Mouse (Mus musculus) heart, embryonic 13.5 days (tissue): ENCODE measurements at regions not wholly inside any gene's neighbourhood (a gene's known extent, or its start where the extent isn't known, plus 50 kb on each side); places are given as distances from the start of the nearest gene placed in this dataset.

ENCODE experiments used
- ATAC-seq: fragments of 200-750 bp; cut with Nextera tagmentation; 2 replicates; pipeline ENCODE4 v1.8.0; 2017; ENCODE audit warnings: moderate TSS enrichment; ENCODE audit not compliant: insufficient number of reproducible peaks, low FRiP score, low TSS enrichment; ENCODE audit errors: extremely low read depth
- H3K27ac ChIP-seq: fragments of 300-500 bp; sonication (generic); replicated peaks from 2 replicates; pipeline ENCODE4 v1.5.1; 2015; ENCODE audit warnings: moderate library complexity, mild to moderate bottlenecking, inconsistent platforms
- H3K27me3 ChIP-seq: fragments of 300-500 bp; sonication (generic); replicated peaks from 2 replicates; pipeline ENCODE4 v1.6.1; 2015; ENCODE audit warnings: mild to moderate bottlenecking, inconsistent platforms
- H3K36me3 ChIP-seq: fragments of 300-500 bp; sonication (generic); 2 replicates; pipeline ENCODE4 v1.6.1; 2015; ENCODE audit warnings: mild to moderate bottlenecking, inconsistent platforms
- H3K4me1 ChIP-seq: fragments of 300-500 bp; sonication (generic); 2 replicates; pipeline ENCODE4 v1.6.1; 2015; ENCODE audit warnings: inconsistent platforms
- H3K4me2 ChIP-seq: fragments of 300-500 bp; sonication (generic); 2 replicates; pipeline ENCODE4 v1.6.1; 2015; ENCODE audit warnings: inconsistent platforms, mild to moderate bottlenecking, moderate library complexity
- H3K4me3 ChIP-seq: fragments of 300-500 bp; sonication (generic); 2 replicates; pipeline ENCODE4 v1.5.1; 2015; ENCODE audit warnings: moderate library complexity, mild to moderate bottlenecking, inconsistent platforms
- H3K9ac ChIP-seq: fragments of 300-500 bp; sonication (generic); 2 replicates; pipeline ENCODE4 v1.6.1; 2015; ENCODE audit warnings: inconsistent platforms, mild to moderate bottlenecking, moderate library complexity
- H3K9me3 ChIP-seq: fragments of 300-500 bp; sonication (generic); 2 replicates; pipeline ENCODE4 v1.6.1; 2016; ENCODE audit warnings: inconsistent platforms
- WGBS: fragments of 180-500 bp; shearing (Covaris S2); methylation state at CpG from one replicate; pipeline ENCODE4 v1.1.7; 2015; ENCODE audit warnings: mixed read lengths; 5-methylcytosine and 5-hydroxymethylcytosine counted together

DNA sequence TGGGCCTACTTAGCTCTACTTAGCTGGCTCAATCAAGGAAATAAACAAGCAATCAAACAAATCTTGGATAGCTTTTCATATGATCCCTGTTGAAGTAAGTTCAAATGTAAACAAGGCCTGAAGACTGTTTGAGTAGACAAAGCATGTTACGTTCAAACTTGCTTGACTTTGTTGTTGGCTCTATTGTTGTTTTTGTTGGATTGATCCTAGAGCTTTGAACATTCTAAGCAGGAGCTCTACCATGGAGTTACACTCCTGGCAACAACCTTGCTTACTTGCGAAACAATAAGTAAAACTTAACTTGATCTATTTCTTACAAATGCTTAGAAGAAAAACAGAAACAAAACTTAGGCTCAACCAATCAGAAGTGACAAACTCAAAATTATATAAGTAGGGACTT, 247.7 kb upstream of the Adamts9 start:
- Histone ChIP-seq H3K9me3 (no peaks in the 10 kb centered on the region), H3K4me2 (no peak overlapping the region), H3K27ac (no peak overlapping the region), H3K4me3 (no peak overlapping the region), H3K4me1 (no peaks in the 10 kb centered on the region), H3K9ac (no peak overlapping the region), H3K36me3 (no peaks in the 10 kb centered on the region), H3K27me3 (no peaks in the 10 kb centered on the region)
- ATAC-seq: no peak
- 89% methylated on average over 2 of the region's 2 CpGs for WGBS

DNA sequence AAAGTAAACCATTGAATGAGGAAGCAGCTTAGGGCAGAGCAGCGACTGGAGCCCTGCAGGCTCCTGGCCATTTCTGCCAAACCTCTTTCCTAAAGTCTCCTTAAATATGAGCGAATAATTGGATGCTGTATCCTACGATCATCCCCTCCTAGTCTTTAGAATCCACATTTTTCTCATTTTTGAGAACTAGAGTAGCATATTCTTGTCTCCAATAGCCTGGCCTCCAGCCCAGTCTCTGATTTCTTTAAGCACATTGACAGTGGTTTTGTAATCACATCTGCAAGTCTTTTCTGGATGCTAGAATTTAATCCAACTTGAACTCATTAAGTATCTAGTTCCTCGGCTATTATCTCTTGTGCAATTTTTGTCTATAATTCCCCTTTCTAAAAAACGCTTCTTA, 225.2 kb upstream of the Adamts9 start:
- ATAC-seq: no peak
- Histone ChIP-seq H3K36me3 (no peaks in the 10 kb centered on the region), H3K27ac (no peak overlapping the region), H3K27me3 (peaks cover 2% of the 10 kb centered on the region; the same call in 1 of the 2 replicates), H3K9ac (no peak overlapping the region), H3K4me2 (no peak overlapping the region), H3K4me3 (no peak overlapping the region), H3K4me1 (peaks cover 47% of the 10 kb centered on the region), H3K9me3 (no peaks in the 10 kb centered on the region)
- 66% methylated on average over 5 of the region's 5 CpGs for WGBS

DNA sequence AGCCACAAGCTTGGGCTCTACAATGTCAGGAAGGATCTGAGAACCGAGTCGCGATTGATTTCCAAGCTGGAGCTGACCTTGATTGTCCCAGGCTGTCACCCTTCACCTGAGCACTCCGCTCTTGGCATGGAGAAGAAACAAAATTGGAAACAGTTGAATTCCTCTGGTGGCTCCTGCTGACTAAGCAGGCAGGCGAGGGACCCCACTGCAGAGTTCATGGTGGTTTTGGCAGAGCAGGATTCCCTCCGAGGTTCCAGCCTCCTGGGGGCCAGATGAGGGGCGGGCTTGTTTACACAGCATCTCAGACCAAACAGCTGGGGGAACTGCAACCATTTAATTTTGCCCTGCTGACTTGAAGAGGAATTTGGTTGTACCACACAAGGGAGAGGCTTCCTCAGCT, 224.0 kb upstream of the Adamts9 start:
- Histone ChIP-seq H3K9me3 (no peaks in the 10 kb centered on the region), H3K9ac (no peak overlapping the region), H3K27me3 (peaks cover 8% of the 10 kb centered on the region; the same call in 1 of the 2 replicates), H3K36me3 (no peaks in the 10 kb centered on the region), H3K4me3 (no peak overlapping the region), H3K4me2 (no peak overlapping the region), H3K27ac (0 out of 2 replicates have a peak overlapping the region, but pooled peaks have one; percentile 10), H3K4me1 (peaks cover 35% of the 10 kb centered on the region)
- no peak for ATAC-seq
- WGBS: 25% methylated on average over 7 of the region's 7 CpGs

DNA sequence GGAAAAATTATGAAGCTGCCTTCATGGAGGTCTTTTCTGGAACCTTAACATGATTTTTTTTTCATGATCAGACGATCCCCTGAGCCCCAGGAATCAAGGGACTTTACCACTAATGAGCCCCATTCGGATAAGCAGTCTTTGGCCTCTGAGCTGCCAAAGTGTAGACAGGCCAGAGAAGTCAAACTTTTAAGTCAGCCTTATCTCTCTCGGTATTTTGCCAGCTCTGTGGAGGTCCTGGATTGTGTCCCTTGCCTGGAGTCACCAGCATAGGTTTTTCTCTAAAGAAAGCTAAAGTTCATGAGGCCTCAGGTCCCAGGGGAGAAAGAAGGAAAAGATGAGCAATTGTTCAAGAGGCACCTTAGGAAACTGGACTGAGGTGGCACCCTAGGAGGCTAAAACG, 222.7 kb upstream of the Adamts9 start:
- Histone ChIP-seq H3K4me1 (peaks cover 21% of the 10 kb centered on the region), H3K4me2 (peak overlapping the region; percentile 23), H3K27ac (peak overlapping the region; percentile 73), H3K36me3 (no peaks in the 10 kb centered on the region), H3K9me3 (no peaks in the 10 kb centered on the region), H3K27me3 (peaks cover 8% of the 10 kb centered on the region; the same call in 1 of the 2 replicates), H3K9ac (peak overlapping the region; percentile 4; the same call in 1 of the 2 replicates), H3K4me3 (no peak overlapping the region)
- WGBS: 16% methylated on average over 4 of the region's 4 CpGs
- no peak for ATAC-seq

DNA sequence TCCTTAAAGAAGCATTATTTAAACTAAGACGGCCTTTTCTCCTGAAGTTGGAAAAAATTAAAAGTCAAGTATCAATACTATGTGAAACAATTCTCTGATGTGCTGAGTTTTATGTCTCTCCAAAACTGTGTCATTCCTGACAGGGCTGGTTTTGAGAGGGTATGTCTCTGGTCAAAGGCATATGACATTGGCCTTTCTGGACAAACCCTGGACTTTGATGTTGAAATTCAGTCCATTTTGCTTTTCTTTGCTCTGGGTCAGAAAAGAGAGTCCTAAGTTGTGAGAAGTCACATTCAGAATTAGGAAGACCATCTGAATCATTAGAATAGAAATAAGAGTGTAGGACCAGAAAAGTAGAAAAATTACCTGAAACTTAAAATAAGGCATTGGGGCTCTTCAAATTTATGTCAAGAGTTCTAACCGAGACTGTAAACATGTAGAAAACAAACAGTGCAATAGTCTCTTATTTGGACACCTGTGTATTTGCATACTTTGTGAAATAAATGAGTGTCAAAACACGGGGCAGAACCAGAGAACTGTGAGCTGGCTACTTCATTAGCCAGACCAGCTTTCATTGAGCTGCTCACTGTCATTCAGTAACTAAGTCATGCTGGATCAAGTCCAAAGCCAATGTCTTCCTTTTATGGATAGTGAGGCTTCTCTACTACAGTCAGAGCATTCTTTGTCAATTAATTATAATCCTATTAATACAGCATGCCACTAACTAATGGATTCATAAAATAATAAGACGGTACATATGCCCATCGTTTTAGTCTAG, 209.3 kb upstream of the Adamts9 start:
- H3K4me2 ChIP-seq: no peak overlapping the region
- no peak overlapping the region for H3K27ac ChIP-seq
- 77% methylated on average over 5 of the region's 5 CpGs for WGBS
- H3K36me3 ChIP-seq: no peaks in the 10 kb centered on the region
- ATAC-seq: no peak
- no peaks in the 10 kb centered on the region for H3K27me3 ChIP-seq
- H3K4me3 ChIP-seq: no peak overlapping the region
- peaks cover 14% of the 10 kb centered on the region for H3K4me1 ChIP-seq
- no peaks in the 10 kb centered on the region for H3K9me3 ChIP-seq
- H3K9ac ChIP-seq: no peak overlapping the region

DNA sequence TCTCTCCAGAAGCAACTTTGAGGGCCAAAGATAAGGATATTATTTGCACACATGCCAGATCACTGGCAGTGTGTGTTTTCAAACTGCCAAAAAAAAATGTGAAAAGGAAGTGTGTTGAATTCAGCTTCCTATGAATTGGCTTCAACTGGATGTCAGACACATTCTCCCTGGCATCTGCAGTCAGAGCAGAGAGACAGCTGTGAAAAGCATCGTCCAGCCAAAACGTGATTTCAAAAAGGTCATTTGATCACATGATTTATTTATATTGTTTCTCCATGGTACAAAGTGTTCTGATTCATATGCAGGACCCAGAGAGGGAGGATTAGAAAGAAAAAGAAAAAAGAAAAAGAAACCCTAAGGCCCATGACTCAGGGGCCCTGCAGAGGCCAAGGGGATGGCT, 207.2 kb upstream of the Adamts9 start:
- H3K9me3 ChIP-seq: no peaks in the 10 kb centered on the region
- H3K4me1 ChIP-seq: peaks cover 14% of the 10 kb centered on the region
- H3K27ac ChIP-seq: 0 out of 2 replicates have a peak overlapping the region, but pooled peaks have one; percentile 12
- ATAC-seq: no peak
- WGBS: 38% methylated on average over 2 of the region's 2 CpGs
- H3K4me3 ChIP-seq: no peak overlapping the region
- H3K9ac ChIP-seq: no peak overlapping the region
- no peaks in the 10 kb centered on the region for H3K27me3 ChIP-seq
- no peak overlapping the region for H3K4me2 ChIP-seq
- H3K36me3 ChIP-seq: no peaks in the 10 kb centered on the region

DNA sequence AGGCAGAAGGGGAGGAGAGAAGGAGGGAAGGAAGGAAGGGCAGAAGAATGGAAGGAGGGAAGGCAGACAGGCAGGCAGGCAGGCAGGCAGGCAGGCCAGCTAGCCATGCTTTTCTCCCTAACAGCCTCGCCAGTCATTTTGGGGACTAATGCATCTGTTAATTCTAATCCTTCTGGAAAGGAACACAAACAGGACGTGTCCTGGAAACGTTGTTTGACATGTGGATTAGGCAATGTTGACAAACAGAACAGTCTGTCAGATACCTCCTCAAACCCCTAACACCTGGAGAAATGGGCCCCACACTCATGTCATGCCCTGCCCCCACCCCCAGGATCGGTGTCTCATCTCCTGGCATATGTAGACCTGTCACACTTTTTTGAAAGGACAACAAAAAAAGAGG, 206.7 kb upstream of the Adamts9 start:
- Histone ChIP-seq H3K4me3 (no peak overlapping the region), H3K27ac (0 out of 2 replicates have a peak overlapping the region, but pooled peaks have one; percentile 12), H3K36me3 (no peaks in the 10 kb centered on the region), H3K4me2 (no peak overlapping the region), H3K4me1 (peaks cover 14% of the 10 kb centered on the region), H3K9me3 (no peaks in the 10 kb centered on the region), H3K27me3 (no peaks in the 10 kb centered on the region), H3K9ac (no peak overlapping the region)
- WGBS: 26% methylated on average over 4 of the region's 4 CpGs
- ATAC-seq: no peak

DNA sequence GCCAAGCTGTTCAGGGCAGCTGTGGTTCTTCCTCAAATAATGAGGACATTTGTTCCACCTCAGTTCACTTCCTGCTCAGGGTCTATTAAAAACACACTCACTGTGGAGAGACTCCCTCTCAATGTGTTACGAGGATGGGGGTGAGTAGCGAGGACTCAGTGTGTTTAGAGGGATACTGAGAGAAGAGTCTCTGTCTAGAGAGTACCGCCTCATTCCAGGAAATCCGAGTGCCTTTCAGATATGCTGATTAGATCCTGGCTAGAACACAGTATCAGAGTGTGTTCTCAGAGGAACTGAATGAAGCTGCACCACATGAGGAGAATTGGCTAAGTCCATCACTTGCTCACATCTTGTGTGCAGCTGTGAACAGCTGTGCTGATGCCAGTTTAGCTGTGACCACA, 197.0 kb upstream of the Adamts9 start:
- Histone ChIP-seq H3K9me3 (no peaks in the 10 kb centered on the region), H3K4me3 (no peak overlapping the region), H3K4me1 (peaks cover 6% of the 10 kb centered on the region), H3K27me3 (no peaks in the 10 kb centered on the region), H3K4me2 (no peak overlapping the region), H3K36me3 (no peaks in the 10 kb centered on the region), H3K9ac (no peak overlapping the region), H3K27ac (no peak overlapping the region)
- ATAC-seq: no peak
- 22% methylated on average over 4 of the region's 4 CpGs for WGBS

DNA sequence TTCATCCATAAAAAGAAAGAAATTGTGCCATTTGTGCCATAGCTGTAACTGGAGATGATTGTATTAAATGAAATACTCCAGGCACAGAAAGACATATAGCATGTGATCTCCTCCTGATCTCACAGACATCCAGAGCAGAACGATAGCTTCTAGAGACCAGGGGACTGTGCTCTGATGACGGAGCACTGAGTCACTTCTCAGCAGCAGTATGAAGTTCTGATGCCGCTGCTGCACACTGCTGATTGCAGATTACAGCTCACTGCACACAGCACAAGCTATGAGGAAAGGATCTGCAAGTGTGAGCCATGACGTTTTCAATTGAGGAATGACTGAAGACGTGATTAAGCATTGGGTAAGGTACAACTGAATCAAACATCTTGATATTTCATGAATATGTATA, 190.6 kb upstream of the Adamts9 start:
- Histone ChIP-seq H3K9me3 (no peaks in the 10 kb centered on the region), H3K9ac (no peak overlapping the region), H3K36me3 (no peaks in the 10 kb centered on the region), H3K4me1 (no peaks in the 10 kb centered on the region), H3K27me3 (no peaks in the 10 kb centered on the region), H3K4me2 (no peak overlapping the region), H3K4me3 (no peak overlapping the region), H3K27ac (no peak overlapping the region)
- no peak for ATAC-seq
- WGBS: 59% methylated on average over 5 of the region's 5 CpGs

DNA sequence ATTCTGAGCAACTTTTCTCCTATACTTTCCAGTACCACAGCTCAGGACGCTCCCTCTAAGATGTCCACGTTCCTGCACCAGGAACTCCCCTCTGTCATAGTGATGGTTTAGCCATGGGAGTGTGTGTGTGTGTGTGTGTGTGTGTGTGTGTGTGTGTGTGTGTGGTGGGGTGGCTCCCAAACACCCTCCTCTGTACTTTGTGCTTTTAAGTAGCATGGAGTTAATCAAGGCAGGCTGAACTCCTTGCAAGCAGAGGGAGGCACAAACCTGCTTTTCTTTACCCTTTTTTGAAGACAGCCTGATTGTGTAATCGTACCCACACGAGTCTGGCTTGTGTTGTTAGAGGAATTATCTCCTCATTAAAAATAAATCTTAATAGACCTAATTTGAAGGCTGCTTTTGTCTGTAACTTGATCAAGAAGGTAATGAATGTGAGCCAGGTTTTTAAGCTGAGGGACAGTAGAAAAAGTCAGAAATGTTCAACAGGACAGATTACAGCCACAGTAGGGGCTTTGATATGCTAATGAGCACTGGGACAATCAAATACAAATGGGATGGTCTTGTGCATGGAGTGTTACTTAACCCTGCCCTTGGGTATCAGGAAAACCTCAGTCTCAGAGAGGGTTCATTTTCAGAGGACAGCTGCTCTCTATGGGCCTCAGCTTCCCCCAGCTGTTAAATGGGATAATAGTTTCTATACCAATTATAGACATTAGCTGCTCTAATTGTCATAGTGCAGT, 187.8 kb upstream of the Adamts9 start:
- Histone ChIP-seq H3K27me3 (no peaks in the 10 kb centered on the region), H3K27ac (no peak overlapping the region), H3K4me2 (no peak overlapping the region), H3K9ac (no peak overlapping the region), H3K4me3 (no peak overlapping the region), H3K4me1 (no peaks in the 10 kb centered on the region), H3K36me3 (no peaks in the 10 kb centered on the region), H3K9me3 (no peaks in the 10 kb centered on the region)
- WGBS: 53% methylated on average over 4 of the region's 4 CpGs
- no peak for ATAC-seq

DNA sequence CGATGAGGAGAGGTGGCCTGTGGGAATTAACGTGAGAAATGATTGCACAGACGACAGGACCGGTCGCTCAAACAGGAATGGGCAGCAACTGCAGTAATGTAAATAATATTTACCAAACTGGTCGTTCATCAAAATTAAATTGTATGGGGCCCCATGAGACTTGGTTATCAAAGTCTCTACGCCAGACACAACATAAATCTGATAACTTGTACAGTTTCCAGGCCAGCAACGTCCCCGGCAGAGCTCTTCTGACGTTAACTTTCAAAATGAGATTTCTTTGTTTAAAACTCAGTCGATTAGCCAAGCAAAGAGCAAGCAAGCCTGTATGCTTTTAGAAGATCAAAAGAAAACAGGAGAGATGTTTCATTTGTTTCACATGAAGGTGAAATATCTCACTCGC, 176.2 kb upstream of the Adamts9 start:
- no peak overlapping the region for H3K4me3 ChIP-seq
- no peak overlapping the region for H3K4me2 ChIP-seq
- H3K9me3 ChIP-seq: no peaks in the 10 kb centered on the region
- H3K9ac ChIP-seq: no peak overlapping the region
- H3K27me3 ChIP-seq: no peaks in the 10 kb centered on the region
- no peak for ATAC-seq
- no peaks in the 10 kb centered on the region; the same call in 1 of the 2 replicates for H3K4me1 ChIP-seq
- no peaks in the 10 kb centered on the region for H3K36me3 ChIP-seq
- H3K27ac ChIP-seq: no peak overlapping the region
- WGBS: 62% methylated on average over 12 of the region's 12 CpGs
